Mouse (Mus musculus) thymus, postnatal 10 days (tissue): Measurements from ENCODE around the gene Kcnma1.

Experiments used
- DNase-seq, 2 experiments: peaks; one replicate each; pipeline ENCODE4 v3.0.0; 2021; ENCODE audit warnings: low spot score in 2 of 2

Gene Kcnma1

DNA sequence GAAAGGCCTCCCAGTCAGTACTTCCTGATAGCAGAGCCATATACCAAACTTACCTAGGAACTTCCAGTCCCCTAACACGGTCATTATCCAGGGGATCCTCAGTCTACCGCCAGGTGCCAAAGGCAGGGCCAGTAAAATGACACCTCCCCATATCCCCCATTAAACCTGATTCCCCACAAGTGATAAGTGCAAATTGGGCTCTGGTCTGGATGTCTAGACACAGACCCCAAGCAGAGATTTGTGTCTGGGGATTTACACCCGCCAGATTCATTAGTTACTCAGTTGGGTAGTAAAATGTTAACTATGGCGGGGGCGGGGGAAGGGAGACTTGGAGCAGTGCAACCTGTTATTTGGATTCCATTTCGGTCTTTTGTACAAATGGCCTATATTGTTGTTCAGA is 562.6 kb downstream of the Kcnma1 start:
- no peak for DNase-seq

DNA sequence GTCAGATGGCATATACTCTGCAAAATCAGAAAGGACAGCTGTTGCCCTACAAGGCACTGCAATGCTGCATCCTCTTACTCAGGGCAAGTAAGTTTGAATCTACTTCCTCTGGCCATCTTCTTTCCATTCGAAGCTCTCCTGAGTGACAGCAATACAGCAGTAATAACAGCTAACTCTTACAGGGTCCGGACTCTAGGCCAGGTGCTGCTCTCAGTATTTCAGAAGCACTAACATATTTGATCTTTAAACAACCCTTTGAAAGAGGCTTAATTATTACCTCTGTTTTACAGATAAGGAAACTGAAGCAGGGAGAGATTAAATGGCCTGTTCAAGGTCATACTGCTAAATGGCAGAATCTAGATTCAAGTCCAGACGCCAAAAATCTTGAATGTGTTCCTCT is 576.8 kb downstream of the Kcnma1 start:
- no peak for DNase-seq

DNA sequence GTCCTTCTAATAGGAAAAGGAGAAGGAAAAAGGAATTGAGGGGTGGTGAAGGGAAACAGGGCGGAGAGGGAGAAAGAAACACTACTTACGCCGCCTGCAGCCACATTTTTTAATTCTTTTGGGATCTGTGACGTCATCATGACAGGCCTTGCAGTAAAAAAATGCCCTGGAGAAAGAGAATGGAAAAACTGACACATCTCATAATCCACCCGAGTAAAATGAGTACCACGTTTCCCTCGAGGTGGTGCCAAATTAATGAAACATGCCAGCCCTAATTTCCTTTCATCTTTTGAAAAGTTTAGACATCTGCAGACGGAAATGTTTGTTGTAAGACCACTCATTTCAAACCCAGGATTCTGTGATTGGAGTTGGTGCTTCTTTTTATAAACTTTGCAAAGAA is 578.4 kb downstream of the Kcnma1 start:
- DNase-seq, result no peak

DNA sequence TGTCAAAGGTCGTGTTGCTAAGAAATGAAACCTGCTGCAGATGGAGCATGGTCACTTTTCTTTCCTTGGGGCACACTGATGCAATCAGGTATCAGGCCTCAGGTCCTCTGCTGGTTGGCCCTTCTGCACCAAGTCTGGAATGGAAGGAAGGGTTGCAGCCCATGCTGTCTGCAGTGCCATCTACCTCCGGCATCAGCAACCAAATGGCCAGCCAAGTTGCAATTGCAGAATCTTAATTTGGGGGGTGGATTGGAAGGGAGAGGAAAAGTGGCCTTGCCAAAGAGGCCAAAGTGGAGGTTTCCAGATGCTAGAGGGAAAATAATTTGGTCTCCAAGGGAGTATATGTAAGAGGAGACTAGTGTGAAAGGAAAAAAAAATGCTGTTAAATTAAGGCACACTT is 584.3 kb downstream of the Kcnma1 start:
- no peak for DNase-seq

DNA sequence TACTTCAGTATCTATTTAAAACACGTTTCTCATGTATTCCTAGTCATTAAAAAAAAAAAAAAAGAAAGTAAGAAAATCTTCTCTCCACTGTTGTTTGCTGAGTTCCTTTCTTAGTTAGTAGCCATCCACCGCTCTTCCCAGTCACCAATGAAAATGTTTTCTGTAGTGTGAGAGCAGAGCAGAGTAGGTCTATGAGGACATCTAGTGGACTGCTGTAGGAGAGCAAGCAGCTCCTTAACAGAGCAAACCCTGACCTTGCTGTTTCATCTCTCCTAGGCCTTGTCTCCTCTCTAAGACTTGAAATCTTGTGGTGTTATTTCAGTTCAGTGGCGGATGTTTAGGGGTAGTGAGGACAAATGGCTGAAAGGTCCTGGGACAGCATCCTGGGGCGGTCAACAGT is 585.2 kb downstream of the Kcnma1 start:
- no peak for DNase-seq

DNA sequence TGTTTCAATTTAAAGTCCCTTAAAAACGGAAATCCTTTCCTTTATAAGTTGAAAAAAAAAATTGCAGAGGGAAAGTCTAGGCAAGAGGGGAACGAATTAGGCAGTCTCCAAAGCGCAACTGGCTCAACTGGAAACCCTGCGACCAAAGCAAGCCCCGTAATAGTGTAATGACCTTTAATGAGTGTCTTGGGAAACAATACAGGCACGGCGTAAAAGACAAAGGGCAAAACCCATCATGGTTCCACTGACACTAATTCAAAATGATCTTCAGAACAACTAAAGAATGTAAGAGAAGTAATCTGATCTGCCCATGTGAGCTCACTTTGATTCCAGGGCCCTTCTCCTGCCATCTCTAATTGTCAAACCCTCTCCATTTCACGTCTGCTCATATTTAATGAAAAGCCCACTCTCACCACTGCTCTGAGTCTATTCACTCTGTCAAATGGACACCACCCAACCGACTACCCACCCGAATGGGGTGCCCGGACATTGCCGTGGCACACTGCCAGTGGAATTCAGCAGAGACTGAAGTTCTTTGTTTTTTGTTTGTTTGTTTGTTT is 591.7 kb downstream of the Kcnma1 start:
- no peak for DNase-seq

DNA sequence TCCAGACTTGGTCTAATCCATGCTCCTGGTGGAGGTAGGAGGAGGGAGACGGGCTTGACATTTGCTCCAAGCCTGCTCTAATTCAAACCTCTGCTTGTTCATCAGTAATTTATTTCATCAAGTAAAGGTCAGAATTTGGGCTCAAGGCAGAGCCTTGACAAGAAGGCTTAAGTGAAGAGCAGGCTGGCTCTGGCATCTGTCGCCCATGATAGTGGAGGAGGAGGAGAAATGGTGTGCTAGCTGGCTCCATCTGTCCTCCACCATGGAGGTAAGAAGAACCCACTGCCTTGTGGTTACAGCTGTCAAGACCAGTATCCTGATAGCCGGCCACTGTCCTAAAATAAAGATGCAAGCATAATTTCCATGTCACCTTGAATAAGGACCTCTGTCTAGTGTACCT is 595.3 kb downstream of the Kcnma1 start:
- no peak for DNase-seq

DNA sequence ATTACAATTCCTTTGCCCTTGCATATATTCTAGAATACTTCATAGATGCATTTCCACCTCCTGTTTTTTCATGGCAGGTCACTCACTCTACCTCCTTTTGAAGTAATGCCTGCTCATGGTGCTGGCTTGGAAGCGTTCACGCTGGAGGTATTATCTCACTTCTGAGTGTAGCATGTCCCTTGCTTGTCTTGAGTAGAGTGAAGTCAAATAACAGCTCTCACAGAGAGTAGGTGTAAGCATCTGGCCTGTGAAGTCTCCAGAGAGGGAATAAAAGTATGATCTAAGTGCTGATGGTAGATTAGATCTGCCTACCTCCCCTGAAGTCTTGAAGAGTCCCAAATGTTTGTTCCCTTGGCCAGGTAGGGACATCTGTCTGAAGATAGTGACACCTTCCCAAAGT is 607.2 kb downstream of the Kcnma1 start:
- DNase-seq, result no peak

DNA sequence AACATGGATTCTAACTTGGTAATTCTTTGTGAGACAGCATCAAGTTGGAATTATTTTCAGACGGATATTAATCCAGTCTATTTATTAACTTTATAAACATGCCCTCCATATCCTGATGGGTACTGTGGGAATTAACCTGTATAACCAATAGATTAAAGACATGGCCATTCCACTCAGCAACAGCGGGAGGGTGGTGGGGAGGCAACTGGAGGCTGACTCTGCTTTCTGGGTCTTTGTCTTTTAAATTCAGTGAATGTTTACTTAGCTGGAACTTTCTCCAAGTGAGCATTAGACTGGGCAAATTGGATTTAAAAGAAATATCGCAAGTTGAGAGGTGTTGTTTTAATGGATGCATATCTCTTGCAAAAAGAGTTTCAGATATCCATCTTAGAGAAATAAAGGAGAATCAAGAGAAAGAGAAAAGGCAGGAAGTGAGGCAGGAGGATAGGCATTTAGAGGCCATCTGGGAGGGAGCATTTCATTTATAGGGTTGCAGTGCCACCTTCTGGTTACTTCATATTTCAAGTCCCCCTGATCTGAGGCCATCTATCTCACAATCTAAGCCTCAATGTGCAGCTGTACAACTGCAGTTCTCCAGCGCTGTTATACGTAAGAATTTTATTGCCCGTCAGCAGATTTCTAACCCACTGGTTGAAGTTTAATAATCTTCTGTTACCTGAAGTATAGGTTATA is 613.4 kb downstream of the Kcnma1 start:
- DNase-seq, result peak; percentile 13 to 58

DNA sequence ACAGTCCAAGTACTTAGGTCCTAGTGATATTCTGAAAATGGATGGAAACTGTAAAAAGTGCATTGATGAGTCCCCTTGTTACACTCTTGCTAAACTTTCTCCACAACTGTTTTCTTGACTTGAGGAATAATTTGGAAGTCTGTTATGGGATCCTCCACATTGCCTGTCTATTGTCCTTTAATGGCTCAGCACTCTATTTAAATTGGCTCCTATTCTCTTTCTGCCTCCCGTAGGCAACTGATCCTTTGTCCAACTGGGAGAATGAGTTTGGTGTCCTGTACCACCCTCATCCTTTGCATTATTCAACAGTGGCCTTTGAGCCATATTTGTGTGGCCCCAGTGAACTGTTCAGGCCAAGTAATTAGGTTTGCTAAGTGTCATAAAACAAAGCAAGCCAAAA is 616.6 kb downstream of the Kcnma1 start:
- no peak for DNase-seq

DNA sequence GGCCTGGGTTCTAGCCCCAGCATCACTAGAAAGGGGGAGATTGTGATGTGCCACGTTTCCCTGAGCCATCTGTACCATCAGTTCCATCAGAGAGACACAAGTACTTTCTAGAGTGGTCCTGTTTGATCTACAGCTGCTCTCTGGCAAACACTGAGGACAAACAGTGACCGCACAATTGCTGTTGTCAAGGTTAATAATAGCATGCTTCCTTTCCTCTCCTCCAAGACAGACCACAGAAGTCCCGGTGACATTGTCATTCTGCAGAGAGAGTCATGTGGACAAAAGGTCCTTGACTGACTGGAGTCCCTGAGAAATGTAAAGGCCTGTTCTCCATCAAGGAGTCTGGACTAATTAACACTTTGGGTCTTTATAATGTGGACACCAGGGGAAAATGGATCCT is 622.7 kb downstream of the Kcnma1 start:
- DNase-seq, result no peak

DNA sequence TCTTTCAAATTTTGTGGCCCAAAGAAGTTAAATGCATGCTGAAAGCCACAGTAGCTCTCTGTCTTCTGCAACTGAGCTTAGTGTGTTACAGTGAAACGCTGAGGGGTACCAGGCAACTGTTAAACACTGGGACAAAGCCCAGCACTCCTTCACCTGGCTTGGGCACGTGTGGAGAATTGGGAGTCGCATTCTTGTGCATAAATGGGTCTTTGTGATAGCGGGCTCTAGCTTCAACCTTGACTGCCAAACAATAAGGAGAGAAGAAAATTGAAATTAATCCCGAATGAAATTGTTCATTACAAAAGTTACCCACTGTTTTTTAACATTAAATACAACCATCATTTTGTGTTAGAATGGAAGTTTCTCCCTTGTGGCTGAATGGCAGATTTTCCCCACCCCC is 623.5 kb downstream of the Kcnma1 start:
- no peak for DNase-seq

DNA sequence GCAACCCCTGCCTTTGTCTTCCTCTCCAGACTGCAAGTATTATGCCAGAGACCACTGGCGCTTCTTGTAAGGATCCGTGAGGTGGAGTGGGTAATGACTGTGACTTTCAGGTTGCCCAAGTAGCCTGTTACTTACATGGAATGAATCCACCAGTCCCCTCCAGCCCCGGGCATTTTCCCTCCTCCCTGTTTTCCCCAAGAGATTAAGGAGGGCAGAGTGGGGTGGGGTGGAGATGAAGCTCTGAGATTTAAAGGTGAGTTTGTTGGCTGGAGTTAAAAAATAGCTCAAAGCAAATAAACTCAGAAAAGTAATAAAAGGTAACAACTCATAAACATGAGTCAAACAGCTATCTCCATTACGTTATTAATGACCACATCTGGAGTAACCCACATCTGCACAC is 624.1 kb downstream of the Kcnma1 start:
- DNase-seq, result no peak

DNA sequence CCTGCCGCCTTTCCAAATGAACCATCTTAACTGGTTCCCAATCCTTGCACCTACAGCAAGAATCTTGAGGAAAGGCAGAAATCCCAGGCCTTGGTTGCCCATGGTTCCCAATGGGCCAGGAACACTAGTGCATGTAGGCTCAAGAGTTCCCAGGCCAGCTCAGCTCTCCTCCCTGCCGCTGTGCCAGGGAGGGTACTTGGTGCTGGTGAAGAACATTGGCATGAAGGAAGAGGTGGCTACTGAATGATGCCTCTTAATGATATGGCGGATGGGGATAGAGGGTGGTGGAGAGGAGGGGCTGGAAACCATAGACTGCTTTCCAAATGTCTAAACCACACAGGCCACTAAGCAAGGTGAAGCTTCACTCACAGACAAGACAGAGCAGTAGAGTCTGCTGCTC is 627.5 kb downstream of the Kcnma1 start:
- no peak for DNase-seq

DNA sequence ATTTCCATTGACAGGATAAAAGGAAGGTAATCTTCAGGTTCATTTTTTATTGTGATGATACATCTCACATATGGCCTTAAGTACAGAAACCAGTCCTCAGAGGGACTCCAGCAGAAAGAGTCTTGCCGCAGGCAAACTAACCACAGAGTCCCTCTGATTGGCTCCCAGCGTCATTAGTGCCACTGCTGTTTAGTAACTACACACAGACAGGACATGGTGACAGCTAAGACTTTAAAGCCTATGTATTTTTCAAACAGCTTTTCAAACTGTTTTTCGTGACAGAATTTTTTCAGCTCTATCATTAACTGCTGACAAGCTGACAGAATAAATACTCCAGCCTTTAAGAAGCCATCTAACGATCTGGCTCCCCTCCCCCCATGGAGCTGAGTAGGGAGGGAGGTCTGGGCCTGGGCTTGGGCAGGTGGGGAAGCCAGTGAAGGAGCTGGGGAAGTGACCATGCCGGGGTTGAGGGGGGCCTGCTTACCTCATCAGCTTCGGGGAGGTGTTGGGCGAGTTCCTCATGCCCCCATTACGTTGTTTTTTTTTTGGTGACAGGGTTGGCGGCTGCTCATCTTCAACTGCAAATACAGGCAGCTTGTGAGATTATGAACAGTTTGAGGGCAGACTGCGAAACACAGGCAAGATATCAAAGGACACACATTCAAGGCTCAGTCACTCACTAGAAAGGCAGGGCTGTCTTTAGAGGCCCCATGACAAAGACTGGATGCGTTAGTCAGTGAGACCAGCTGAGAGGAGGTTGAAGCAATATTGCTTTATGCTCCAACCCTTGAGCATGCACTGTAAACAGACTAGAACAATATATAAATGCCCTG is 628.3 kb downstream of the Kcnma1 start:
- no peak for DNase-seq

DNA sequence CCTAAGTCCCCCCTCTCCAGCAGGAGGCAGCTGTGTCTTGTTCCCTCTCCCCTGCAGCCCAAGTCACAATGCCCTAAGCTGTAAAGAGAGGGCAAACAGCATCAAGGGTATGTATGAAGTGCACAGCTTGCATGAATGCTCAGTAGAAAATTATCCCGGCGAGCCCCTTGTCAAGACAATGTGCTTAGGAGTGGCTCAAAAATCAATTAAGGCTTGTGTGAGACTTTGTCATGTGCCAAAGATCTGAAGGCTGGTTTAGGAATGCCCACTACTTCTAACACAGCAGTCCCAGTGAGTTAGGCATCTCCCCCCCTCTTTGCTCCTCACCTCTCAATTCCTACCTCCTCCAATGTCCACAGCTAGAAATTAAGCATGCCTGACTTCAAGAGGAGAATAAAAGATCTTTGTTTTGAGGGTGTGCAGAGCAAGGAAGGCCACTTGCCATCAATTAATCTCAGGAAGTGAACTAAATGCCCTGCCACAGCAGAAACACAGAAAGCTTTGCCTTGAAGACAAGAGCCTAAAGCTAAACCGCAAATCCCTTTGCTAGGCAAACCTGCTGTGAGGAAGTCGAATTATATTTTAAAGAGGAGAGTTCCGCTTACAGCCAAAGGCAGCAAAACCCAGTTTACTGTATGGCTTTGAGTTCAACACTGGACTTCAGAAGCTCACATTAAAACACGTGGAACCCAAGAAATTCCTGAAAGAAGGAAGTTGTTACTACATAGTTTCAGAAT is 635.8 kb downstream of the Kcnma1 start:
- no peak for DNase-seq

DNA sequence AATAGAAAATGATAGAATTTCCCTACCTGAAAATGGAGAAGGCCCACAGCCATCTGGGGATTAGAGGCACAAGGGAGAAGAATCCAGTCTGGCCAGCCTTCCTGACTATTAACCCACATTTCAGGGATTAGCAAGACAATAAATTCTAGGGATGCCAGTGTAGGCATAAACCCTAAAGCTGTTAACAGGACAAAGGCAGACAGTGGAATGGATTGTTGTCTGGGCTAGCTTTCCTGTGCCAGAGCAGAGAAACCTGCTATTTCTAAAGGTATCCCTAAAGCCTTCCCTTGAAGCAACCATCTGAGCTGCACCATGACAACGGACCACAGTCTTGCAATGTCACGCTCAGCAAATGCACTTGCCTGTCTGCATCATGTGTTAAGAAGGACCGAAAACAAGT is 642.3 kb downstream of the Kcnma1 start:
- DNase-seq, result no peak

DNA sequence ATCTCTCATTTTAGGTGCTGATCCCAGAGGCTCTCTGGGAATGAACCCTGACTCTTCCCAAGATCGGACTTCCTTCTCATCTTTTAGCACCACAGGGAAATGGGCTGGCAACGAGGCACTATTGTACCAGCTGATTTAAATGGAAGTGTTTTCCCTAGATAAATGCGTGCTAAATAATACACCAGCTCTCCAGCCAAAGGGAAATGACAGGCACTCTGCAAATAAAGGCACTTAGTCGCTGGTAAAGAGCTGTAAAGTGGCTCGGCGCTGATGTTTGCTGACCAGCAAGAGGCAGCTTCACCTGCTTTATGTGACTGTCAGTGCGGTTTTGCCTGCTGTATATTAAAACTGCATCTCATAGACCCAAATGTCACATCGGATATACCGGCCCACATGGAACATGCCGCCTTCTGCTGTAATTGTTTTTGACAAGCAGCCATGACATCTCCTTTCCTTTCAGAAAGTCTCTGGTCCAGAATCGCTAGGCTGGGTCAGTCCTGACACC is 653.7 kb downstream of the Kcnma1 start:
- DNase-seq, result no peak

DNA sequence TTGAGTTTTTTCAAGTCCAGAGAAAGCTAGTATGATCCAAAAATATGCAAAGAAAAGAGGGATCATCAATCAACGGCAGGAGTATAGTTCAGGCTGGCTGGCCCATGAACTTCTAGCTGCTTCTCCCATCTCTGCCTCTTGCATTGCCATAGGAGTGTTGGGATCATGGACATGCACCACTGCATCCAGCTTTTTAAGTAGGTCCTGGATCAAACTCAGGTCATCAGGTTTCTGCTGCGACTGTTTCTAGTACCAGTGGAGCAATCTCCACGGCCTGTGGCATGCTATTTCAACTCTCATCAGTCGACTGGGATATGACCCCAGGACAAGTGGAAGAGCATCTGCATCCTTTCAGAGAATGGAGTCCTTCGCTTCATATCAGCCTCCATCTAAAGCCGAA is 655.5 kb downstream of the Kcnma1 start:
- DNase-seq, result no peak

DNA sequence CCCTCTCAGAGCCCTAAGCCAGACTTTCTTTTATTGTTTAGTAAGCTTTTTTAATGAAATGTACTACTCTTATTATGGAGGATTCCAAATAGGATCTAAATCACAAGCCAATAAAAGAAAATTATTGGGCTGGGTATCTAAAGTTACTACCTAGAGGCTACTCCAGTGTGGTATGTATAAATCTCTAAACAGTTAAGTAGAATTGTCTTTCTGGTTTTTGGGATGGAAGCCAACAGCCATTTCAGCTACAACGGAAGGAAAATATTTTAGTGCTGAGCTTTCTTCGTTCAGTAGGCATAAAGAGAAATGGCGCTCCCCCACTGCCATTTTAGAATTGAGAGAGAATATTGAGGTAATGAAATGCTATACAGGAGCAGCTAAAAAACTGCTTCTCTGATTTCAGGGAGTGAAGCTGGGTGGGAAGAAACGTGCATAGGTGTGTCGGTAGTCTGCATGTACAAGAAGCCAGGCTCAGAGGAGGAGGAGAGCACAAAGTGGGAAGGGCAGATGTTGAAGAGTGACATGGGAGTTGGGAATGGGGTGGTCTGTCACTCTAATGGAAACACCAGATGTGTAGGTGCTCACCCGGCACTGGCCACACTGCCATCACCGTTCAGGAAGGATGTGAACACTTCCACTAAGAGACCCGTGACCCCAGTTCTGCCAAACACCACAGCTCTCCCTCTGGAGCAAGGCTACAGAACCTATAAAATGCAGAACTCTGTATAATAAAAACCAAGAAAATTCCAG is 656.6 kb downstream of the Kcnma1 start:
- no peak for DNase-seq

DNA sequence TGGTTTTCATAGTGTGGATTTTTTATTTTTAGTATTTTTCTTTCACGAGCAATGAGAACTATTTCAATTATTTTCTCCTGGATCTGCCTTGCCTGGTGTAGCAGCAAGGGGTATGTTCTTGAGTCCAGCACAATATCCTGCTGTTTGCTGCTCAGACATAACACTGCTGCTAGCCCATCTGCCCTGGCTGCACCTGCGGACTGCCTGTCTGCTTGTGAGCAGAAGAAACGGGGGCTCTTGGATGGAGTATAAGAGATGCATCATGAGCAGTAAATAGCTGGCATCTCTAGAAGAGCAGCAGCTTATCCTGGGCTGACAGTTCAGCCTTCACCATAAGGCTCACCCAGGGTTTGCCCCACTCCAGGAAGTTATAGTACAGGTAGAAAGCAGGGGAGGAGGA is 687.5 kb downstream of the Kcnma1 start:
- no peak for DNase-seq

DNA sequence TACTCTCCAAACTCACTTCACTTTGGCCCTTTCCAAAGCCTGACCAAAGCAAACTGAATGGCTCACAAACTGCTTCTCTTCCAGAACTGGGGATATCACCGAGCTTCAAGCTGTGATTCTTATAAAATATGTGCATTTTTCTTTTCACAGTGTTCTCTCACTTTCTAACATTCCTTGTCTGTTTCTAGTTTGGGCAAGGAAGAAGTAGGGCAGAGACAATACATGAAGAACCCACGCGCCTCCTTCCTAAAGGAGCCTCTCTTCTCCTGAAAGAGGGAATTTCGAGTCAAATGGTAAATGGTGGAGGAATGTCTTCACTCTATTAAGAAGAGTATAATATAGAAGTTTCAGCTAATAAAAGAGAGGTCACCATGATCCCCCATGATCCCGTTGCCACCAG is 709.0 kb downstream of the Kcnma1 start:
- DNase-seq, result no peak
